Mouse (Mus musculus) intestine, embryonic 16.5 days (tissue): ENCODE measurements around the gene Clca3a1. TPM values are rescaled to one million over a fixed set of nuclear protein-coding genes. Genes with fewer than 3 reads are reported as not detected.
"Not testable (repeated sequence)": the region's sequence is repeated elsewhere in the genome, so short reads cannot be mapped to it uniquely, and the experiment has no call there.

Experiments used
- ATAC-seq: fragments of 200-750 bp; cut with Nextera tagmentation; 2 replicates; pipeline ENCODE4 v1.8.0; 2017; ENCODE audit warnings: moderate TSS enrichment, moderate library complexity
- H3K27ac ChIP-seq: fragments of 300-500 bp; sonication (generic); 2 replicates; pipeline ENCODE4 v1.5.1; 2014; ENCODE audit warnings: mild to moderate bottlenecking, low read length
- H3K27me3 ChIP-seq: fragments of 300-500 bp; sonication (generic); replicated peaks from 2 replicates; pipeline ENCODE4 v1.6.1; 2014; ENCODE audit warnings: low read length, control low read depth, mixed read lengths; ENCODE audit not compliant: control insufficient read depth, insufficient read depth
- H3K36me3 ChIP-seq: fragments of 300-500 bp; sonication (generic); 2 replicates; pipeline ENCODE4 v1.6.1; 2014; ENCODE audit warnings: low read length, control low read depth; ENCODE audit not compliant: control insufficient read depth, insufficient read depth
- H3K4me1 ChIP-seq: fragments of 300-500 bp; sonication (generic); 2 replicates; pipeline ENCODE4 v1.6.1; 2014; ENCODE audit warnings: low read length, control low read depth, mixed read lengths; ENCODE audit not compliant: control insufficient read depth, insufficient read depth
- H3K4me2 ChIP-seq: fragments of 300-500 bp; sonication (generic); 2 replicates; pipeline ENCODE4 v1.6.1; 2014; ENCODE audit warnings: low read depth, low read length, control low read depth
- H3K4me3 ChIP-seq: fragments of 300-500 bp; sonication (generic); 2 replicates; pipeline ENCODE4 v1.5.1; 2014; ENCODE audit warnings: mild to moderate bottlenecking, low read length
- H3K9ac ChIP-seq: fragments of 300-500 bp; sonication (generic); 2 replicates; pipeline ENCODE4 v1.6.1; 2014; ENCODE audit warnings: low read depth, low read length
- H3K9me3 ChIP-seq: fragments of 300-500 bp; sonication (generic); 2 replicates; pipeline ENCODE4 v1.6.1; 2016; ENCODE audit warnings: low read length, control low read depth; ENCODE audit not compliant: control insufficient read depth
- WGBS: fragments of 180-500 bp; shearing (Covaris S2); extraction: QIAGEN DNeasy Blood & Tissue Kit; methylation state at CpG from one replicate; pipeline ENCODE4 v1.1.7; 2014; 5-methylcytosine and 5-hydroxymethylcytosine counted together
- polyA plus RNA-seq: library from polyadenylated mRNA; unstranded; fragments of >200 nt; fragmentation: Nextera tagmentation; extraction: Ambion mirVana; gene quantifications from 2 replicates; pipeline ENCODE4 v1.2.1, GENCODE M21; 2015

Gene Clca3a1
- polyA plus RNA-seq, 1 experiment from 2014 or later: 5.4 TPM

DNA sequence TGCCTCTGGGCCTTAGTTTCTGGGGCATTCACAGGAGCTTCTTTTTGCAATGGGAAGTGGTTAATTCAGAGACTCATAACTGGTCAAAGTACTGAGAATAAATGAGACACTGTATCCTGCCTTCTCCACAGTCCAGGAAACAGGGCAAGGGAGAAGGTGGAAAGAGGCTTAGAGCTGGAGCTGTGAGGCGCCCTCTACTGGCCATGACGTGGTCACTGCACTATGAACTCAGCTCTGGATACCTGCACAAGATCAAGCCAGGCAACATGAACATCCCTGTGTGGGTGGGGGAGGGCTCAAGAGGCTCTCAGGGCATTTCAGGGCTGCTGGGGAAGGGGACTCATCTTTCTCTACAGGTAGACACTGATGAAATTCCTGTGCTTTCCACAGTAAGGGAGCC is 7.7 kb downstream of the Clca3a1 start:
- 5% methylated on average over 2 of the region's 2 CpGs for WGBS
- ATAC-seq: no peak

DNA sequence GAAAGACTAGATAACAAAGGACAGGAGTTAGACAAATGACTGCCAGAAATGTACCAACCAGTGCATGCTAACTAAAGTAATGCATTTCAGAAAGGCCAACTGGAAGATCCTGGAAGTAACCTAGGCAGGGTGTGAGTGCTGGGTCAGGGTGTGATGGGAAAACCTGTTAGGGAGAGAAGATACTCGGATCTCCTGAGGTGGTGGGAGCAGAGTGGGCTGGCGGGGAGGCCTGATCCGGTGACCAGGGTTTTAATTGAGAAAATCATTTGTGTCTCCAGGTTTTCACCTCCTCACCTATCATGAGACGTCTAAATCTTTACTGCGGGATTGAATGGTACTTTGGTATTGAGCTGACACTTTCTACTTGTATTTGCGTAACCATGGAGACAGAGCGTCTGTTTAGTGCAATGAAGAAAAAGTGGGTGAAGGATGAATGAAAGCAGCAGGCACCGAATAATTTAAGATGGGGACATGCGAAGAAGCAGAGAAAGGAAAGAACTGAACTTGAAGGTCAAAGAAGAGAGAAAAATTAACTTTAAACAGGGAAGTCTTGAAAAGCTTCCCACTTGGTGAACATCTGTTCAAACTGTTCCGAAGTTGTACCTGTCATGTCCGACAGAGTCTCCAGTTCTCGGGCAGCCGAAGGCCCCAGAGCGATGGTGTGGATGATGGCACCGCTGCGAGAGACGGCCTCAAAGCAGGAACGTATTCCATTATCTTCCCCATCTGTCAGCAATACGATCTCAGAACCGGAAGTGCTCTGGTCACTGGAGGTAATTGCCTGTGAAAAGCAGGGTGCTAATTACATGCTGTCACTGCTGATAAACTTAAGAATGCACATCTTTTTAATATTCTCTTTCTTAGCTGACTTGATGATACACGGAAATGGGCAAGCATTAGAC is 11.5 kb downstream of the Clca3a1 start:
- H3K4me2 ChIP-seq, H3K27ac ChIP-seq, H3K9ac ChIP-seq, H3K4me1 ChIP-seq, H3K27me3 ChIP-seq, ATAC-seq, H3K36me3 ChIP-seq, H3K9me3 ChIP-seq, H3K4me3 ChIP-seq: not testable (repeated sequence)
- 69% methylated on average over 18 of the region's 21 CpGs for WGBS

More for the DNA sequence above, 7.7 kb downstream of the Clca3a1 start:
- Histone ChIP-seq H3K9me3 (no peaks in the 10 kb centered on the region), H3K4me2 (no peak overlapping the region), H3K27me3 (no peaks in the 10 kb centered on the region), H3K36me3 (no peaks in the 10 kb centered on the region), H3K9ac (no peak overlapping the region), H3K4me1 (no peaks in the 10 kb centered on the region), H3K4me3 (no peak overlapping the region), H3K27ac (no peak overlapping the region)

DNA sequence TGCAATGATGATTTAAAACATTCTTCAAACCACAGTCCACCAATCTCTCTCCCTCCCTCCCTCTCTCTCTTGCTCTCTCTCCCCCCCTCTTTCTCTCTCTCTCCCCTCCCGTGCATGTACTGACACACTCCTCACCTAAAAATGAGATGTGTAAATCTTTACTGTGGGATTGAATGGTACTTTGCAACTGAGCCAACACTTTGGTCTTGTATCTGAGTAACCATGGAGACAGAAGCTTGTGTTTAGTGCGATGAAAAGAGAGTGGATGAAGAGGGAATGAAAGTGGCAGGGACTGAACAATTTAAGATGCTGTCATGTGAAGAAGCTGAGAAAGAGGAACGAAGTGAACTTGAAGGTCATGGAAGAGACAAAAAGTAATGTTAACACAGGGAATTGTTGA is 13.1 kb downstream of the Clca3a1 start:
- H3K9ac ChIP-seq, H3K9me3 ChIP-seq, ATAC-seq, H3K4me3 ChIP-seq, H3K4me2 ChIP-seq, H3K27ac ChIP-seq, H3K4me1 ChIP-seq, H3K27me3 ChIP-seq, H3K36me3 ChIP-seq: not testable (repeated sequence)
- 37% methylated on average over 3 of the region's 3 CpGs for WGBS

DNA sequence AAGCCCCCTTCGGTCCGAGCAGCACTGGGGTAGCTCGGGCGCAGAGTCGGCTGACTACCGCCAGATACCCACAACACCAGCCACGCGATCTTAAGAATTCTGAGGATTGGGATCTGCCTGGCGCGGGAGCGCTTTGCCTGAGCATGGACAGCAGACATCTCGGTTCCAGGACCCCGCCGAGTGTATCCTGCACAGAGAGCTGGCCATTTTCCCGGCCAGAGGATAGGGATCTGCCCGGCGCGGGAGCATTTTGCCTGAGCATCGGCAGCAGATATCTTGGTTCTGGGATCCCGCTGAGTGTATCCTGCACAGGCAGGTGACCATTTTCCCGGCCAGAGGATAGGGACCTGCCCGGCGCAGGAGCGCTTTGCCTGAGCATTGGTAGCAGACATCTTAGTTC is 22.4 kb downstream of the Clca3a1 start:
- H3K4me3 ChIP-seq, H3K4me2 ChIP-seq, H3K4me1 ChIP-seq, H3K27me3 ChIP-seq, H3K9ac ChIP-seq, H3K27ac ChIP-seq, H3K36me3 ChIP-seq, ATAC-seq, H3K9me3 ChIP-seq: not testable (repeated sequence)
- WGBS: 73% methylated on average over 24 of the region's 24 CpGs

DNA sequence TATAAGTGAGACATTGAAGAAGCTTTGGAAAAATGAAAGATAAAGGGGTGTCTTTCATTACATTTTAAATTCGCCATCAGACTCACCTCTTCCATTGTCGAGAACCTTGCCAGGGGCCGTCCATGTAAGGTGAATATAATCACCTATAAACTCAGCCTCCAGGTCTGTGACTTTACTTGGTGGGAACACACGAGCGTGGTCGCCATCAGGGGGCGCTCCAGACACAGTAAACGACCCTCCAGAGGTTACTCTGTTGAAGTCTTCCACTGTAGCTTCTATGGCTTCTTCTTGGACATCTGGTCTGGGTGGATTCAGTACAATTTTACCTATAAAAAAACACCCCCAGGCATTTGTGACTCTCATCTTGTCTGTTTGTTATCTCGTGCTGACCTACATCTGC is 23.9 kb downstream of the Clca3a1 start:
- no peak overlapping the region for H3K9ac ChIP-seq
- no peaks in the 10 kb centered on the region for H3K9me3 ChIP-seq
- no peaks in the 10 kb centered on the region for H3K27me3 ChIP-seq
- H3K4me1 ChIP-seq: no peaks in the 10 kb centered on the region
- WGBS: 28% methylated on average over 9 of the region's 9 CpGs
- no peak overlapping the region for H3K4me3 ChIP-seq
- no peak for ATAC-seq
- no peak overlapping the region for H3K4me2 ChIP-seq
- H3K36me3 ChIP-seq: no peaks in the 10 kb centered on the region
- H3K27ac ChIP-seq: no peak overlapping the region

DNA sequence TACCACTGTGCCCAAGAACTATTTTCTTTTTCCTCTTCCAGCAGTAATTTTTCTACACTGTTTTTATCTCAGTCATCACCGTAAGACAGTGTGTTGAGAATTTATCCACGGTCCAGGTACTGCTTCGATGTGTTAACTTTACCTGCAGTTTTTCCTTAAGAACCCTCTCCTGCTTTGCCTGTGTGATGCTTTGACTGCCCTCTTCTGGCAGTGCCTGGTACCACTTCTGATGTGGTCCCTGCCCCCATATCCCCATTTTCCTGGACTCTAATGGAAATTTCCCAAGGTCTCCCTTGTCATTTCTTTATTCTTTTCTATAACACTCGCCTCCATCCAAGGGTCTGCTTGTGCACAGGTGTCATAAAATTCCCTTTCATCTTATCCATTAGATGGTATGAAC is 37.3 kb downstream of the Clca3a1 start:
- H3K9ac ChIP-seq: no peak overlapping the region
- H3K4me3 ChIP-seq: no peak overlapping the region
- H3K4me1 ChIP-seq: peaks cover 8% of the 10 kb centered on the region
- no peaks in the 10 kb centered on the region for H3K9me3 ChIP-seq
- no peaks in the 10 kb centered on the region for H3K36me3 ChIP-seq
- no peak overlapping the region for H3K4me2 ChIP-seq
- no peak for ATAC-seq
- no peak overlapping the region for H3K27ac ChIP-seq
- WGBS: 46% methylated on average over 4 of the region's 4 CpGs
- no peaks in the 10 kb centered on the region for H3K27me3 ChIP-seq

DNA sequence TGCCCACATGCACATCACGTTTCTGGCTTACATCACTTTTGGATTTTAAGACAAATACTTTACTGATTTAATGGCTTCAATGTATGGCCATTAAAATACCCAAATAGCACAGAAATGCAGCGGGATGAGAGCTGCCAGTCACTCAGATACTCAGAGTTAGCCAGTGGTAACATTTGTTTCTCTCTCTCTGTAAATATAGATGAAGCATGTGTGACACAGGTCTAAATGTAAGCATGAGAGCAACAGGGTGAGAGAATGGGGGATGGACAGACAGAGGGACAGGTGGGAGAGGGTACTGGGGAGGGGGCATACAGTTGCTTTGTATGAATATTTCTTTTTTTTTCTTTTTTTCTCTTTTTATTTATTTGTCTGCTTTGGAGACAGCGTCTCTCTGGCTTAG is 38.2 kb downstream of the Clca3a1 start:
- H3K27ac ChIP-seq, ATAC-seq, H3K4me3 ChIP-seq, H3K36me3 ChIP-seq, H3K9me3 ChIP-seq, H3K9ac ChIP-seq, H3K27me3 ChIP-seq, H3K4me2 ChIP-seq: not testable (repeated sequence)
- peaks cover 15% of the 10 kb centered on the region for H3K4me1 ChIP-seq
- 73% methylated on average over 3 of the region's 3 CpGs for WGBS

DNA sequence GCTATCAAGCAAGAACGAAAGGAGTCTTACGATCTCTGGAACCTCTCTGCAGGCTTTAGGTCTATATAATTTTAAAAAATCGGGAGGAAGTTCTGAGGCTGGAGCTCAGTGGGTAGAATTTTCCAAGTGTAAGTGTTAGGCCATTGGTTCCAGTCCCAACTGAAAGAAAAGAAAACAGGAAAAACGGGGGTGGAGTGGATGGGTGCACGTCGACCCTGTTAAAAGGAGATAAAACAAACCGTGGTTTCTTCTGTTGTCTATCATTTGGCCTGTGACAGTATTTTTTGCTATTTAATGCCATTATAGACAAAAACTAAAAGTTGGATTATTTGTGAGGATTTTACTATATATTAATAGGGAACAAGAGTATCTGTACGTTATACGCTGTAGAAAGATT is 38.9 kb downstream of the Clca3a1 start:
- 87% methylated on average over 9 of the region's 9 CpGs for WGBS
- ATAC-seq: no peak
- Histone ChIP-seq H3K9me3 (no peaks in the 10 kb centered on the region), H3K9ac (no peak overlapping the region), H3K27ac (no peak overlapping the region), H3K27me3 (no peaks in the 10 kb centered on the region), H3K4me2 (no peak overlapping the region), H3K36me3 (no peaks in the 10 kb centered on the region), H3K4me1 (peaks cover 15% of the 10 kb centered on the region), H3K4me3 (no peak overlapping the region)

DNA sequence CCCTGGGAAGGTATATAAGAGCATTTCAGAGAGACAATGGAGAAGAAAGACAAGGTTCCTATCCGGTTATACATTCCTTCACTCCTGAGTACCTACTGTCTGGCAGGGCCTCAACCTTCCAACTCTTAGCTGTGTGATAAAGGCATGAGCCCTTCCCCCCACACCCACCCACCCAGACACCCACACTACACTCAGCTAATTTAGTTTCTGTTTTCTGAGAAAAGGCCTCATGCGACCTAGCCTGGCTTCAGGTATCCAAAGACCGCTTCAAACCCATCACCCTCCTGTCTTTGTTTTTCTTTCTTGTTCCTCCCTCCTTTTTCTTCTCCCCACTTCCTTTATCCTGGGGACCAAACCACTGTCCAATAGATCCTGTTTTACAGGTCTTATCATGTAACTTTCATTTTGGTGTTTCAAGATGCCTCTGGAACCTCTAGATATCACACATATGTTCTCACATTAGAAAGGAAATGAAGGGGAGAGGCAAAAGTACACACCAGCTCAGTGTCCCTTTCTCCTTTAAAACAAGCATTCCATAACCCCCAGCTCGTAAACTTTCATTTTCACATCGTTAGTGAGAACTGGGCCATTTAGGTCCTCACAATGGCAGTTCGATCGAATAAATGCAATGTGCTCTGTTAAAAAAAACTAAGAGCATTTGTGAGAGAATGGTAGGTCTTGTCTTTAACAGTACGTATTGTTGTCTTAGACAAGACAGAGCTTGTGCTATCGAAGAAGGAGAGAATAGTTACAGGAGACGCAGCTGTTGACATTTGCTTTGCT is 39.5 kb downstream of the Clca3a1 start:
- H3K4me2 ChIP-seq: peak overlapping the region; percentile 32
- WGBS: 80% methylated on average over 10 of the region's 10 CpGs
- H3K27ac ChIP-seq: no peak overlapping the region
- H3K9me3 ChIP-seq: no peaks in the 10 kb centered on the region
- H3K36me3 ChIP-seq: no peaks in the 10 kb centered on the region
- no peak for ATAC-seq
- H3K4me3 ChIP-seq: peak overlapping the region; percentile 90; the same call in 1 of the 2 replicates
- no peak overlapping the region for H3K9ac ChIP-seq
- H3K4me1 ChIP-seq: peaks cover 18% of the 10 kb centered on the region
- no peaks in the 10 kb centered on the region for H3K27me3 ChIP-seq
